Mouse (Mus musculus) forebrain, embryonic 12.5 days (tissue): ENCODE results near the gene Chuk. TPM values are rescaled to one million over a fixed set of nuclear protein-coding genes. Genes with fewer than 3 reads are reported as not detected.

Experiments
- ATAC-seq: fragments of 200-750 bp; cut with Nextera tagmentation; 2 replicates; pipeline ENCODE4 v1.8.0; 2017; ENCODE audit warnings: moderate TSS enrichment; ENCODE audit not compliant: low FRiP score
- H3K27ac ChIP-seq: fragments of 300-500 bp; sonication (generic); 2 replicates; pipeline ENCODE4 v1.5.1; 2016; ENCODE audit warnings: mild to moderate bottlenecking
- H3K27me3 ChIP-seq: fragments of 300-500 bp; sonication (generic); 2 replicates; pipeline ENCODE4 v1.6.1; 2016; ENCODE audit warnings: mild to moderate bottlenecking
- H3K36me3 ChIP-seq: fragments of 300-500 bp; sonication (generic); replicated peaks from 2 replicates; pipeline ENCODE4 v1.6.1; 2016; ENCODE audit warnings: mild to moderate bottlenecking
- H3K4me1 ChIP-seq: fragments of 300-500 bp; sonication (generic); 2 replicates; pipeline ENCODE4 v1.6.1; 2016
- H3K4me2 ChIP-seq: fragments of 300-500 bp; sonication (generic); 2 replicates; pipeline ENCODE4 v1.6.1; 2016; ENCODE audit warnings: mild to moderate bottlenecking, moderate library complexity
- H3K4me3 ChIP-seq: fragments of 300-500 bp; sonication (generic); replicated peaks from 2 replicates; pipeline ENCODE4 v1.5.1; 2016; ENCODE audit warnings: mild to moderate bottlenecking
- H3K9ac ChIP-seq: fragments of 300-500 bp; sonication (generic); 2 replicates; pipeline ENCODE4 v1.6.1; 2016; ENCODE audit warnings: mild to moderate bottlenecking
- H3K9me3 ChIP-seq: fragments of 300-500 bp; sonication (generic); 2 replicates; pipeline ENCODE4 v1.6.1; 2016
- WGBS: fragments of 180-500 bp; shearing (Covaris S2); methylation state at CpG from one replicate; pipeline ENCODE4 v1.1.7; 2016; 5-methylcytosine and 5-hydroxymethylcytosine counted together
- polyA plus RNA-seq: library from polyadenylated mRNA; unstranded; fragments of >200 nt; fragmentation: Nextera tagmentation; extraction: Ambion mirVana; gene quantifications from 2 replicates; pipeline ENCODE4 v1.2.1, GENCODE M21; 2016

Gene Chuk
- polyA plus RNA-seq = 65.1 and 70.9 TPM in 2 replicates

DNA sequence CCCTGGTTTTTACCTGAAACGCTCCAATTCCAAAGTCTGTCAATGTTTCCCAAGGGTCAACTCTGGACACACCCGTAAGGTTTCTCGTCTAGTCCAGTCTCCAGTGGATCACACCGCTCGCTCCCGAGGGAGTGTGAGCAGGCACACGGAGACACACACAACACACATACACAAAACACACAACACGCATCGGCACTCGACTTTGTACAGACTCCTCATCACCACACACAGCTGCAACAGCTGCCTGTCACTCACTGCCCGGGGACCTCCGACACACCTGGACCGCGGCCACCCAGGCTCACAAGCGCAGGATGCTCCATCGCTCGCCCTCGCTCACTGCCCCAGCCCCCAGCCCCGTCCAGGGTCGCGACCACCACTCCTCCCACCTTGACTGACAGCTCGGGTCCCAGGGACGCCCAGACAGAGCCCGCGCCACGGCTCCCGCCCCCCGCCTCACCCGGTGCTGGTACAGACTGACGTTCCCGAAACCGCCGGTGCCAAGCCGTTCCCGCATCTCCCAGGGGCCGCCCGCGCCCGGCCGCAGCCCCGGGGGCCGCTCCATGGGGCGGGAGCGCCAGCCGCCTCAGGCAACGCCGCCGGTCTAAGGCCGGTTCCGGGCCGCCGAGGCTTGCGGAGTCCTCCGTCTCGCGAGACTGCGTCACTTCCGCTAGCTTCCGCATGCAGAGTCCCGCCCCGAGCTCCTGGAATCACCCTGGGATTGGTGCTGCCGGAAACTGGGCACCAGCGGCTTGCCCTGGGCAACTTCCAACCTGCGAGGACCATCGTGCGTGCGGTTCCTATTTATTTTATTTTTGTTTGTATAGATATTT lies at the start of gene Chuk:
Gene Chuk (minus strand): TSS at position 650 of the 830 bp plus-strand sequence.
- H3K36me3 ChIP-seq = peaks cover 28% of the 10 kb centered on the region
- peak within 1 kb of the TSS; percentile 86 for H3K4me2 ChIP-seq
- peak within 1 kb of the TSS; percentile 97 for H3K9ac ChIP-seq
- H3K9me3 ChIP-seq = no peaks in the 10 kb centered on the region
- WGBS = under 1% methylated on average over 66 of the region's 67 CpGs
- H3K4me3 ChIP-seq = peak within 1 kb of the TSS; percentile 71
- H3K27me3 ChIP-seq = no peaks in the 10 kb centered on the region
- peak within 1 kb of the TSS; percentile 54; the same call in 1 of the 2 replicates for H3K27ac ChIP-seq
- H3K4me1 ChIP-seq = peaks cover 23% of the 10 kb centered on the region
- ATAC-seq = peak; percentile 99

DNA sequence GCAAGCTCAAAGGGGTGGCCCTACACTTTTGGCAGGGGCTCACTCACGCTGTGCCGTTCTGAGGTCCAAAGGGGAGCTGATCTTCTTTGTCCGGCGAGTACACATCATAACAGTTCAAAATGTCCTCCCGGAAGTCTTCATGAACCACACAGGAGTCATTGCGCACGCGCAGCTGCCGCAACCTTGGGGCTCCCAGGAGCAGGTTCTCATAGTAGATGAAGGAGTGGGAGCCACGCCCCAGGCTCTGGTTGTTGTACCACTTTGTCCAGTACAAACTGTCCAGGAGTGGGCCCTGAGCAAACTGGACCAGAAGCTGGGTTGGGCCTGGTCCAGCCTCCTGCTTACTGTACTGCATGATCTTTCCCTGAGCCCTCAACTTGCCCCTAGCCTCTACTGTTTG lies 49.7 kb upstream of the Chuk start:
- 88% methylated on average over 10 of the region's 10 CpGs for WGBS
- H3K27me3 ChIP-seq = peaks cover 29% of the 10 kb centered on the region
- H3K27ac ChIP-seq = no peak overlapping the region
- no peak for ATAC-seq
- no peaks in the 10 kb centered on the region for H3K4me1 ChIP-seq
- H3K9ac ChIP-seq = no peak overlapping the region
- H3K9me3 ChIP-seq = no peaks in the 10 kb centered on the region
- H3K36me3 ChIP-seq = no peaks in the 10 kb centered on the region
- H3K4me3 ChIP-seq = no peak overlapping the region
- no peak overlapping the region for H3K4me2 ChIP-seq

DNA sequence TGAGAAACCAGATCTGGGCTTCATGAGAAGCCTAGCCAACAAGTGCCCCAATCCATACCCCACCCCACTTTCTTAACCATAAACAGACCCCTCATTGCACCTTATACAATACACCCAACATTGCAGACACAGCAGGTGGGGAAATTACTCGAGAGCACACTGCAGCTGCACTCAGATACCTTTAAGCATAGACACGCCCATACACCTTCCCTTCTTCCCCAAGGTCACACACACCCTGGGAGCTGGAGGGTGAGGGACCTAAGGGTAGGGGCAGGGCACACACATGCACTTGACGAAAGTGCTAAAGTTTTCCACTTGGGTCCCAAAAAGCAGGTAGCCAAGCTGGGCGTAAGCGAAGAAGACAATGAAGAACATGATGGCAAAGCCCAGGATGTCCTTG lies 46.5 kb upstream of the Chuk start:
- WGBS = 87% methylated on average over 5 of the region's 5 CpGs
- Histone ChIP-seq H3K4me3 (no peak overlapping the region), H3K36me3 (no peaks in the 10 kb centered on the region), H3K27me3 (peaks cover 44% of the 10 kb centered on the region), H3K4me2 (no peak overlapping the region), H3K4me1 (no peaks in the 10 kb centered on the region), H3K9me3 (no peaks in the 10 kb centered on the region), H3K27ac (no peak overlapping the region), H3K9ac (no peak overlapping the region)
- no peak for ATAC-seq

DNA sequence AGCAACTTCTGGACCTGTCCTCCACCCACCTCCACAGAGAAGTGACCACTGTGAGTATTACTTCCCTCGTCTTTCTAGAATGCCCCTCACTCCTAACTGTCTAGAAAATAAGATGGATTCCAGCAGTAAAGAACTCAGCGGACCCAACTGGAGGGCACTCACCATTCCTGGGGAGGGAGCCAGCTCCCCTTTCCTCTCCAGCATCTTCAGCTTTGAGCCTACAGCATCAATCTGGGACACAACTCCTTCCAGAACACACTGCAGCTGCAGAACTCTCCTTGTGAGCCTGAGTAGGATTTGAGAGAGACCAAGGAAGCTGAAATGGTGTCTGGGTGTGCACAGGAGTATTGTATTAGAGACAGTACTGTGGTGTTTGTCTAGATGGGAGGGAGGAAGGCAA lies 41.7 kb upstream of the Chuk start:
- H3K36me3 ChIP-seq = peaks cover 7% of the 10 kb centered on the region
- H3K4me2 ChIP-seq = no peak overlapping the region
- ATAC-seq = no peak
- no peak overlapping the region for H3K4me3 ChIP-seq
- H3K9me3 ChIP-seq = no peaks in the 10 kb centered on the region
- peaks cover 12% of the 10 kb centered on the region for H3K4me1 ChIP-seq
- peaks cover 28% of the 10 kb centered on the region for H3K27me3 ChIP-seq
- WGBS = 61% methylated on average over 2 of the region's 2 CpGs
- H3K9ac ChIP-seq = no peak overlapping the region
- no peak overlapping the region for H3K27ac ChIP-seq

DNA sequence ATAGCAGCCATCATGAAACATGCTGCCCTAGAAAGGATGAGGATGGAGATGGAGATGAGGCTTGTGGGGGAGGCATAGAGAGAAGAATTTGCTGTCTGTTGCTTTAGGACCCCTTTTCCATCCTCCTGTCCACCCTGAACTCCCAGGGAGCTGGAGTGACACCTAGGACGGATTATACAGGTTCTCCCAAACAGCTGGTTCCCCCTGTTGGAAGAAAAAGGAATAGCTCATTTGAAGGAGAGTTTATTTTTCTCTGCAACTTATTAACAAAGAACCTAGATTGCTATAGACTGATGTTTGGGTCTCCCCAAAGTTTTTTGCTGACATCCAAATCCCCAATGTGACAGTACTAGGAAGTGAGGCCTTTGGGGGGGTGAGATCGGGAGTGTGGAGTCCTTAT lies 41.1 kb upstream of the Chuk start:
- H3K27ac ChIP-seq = no peak overlapping the region
- peaks cover 26% of the 10 kb centered on the region for H3K27me3 ChIP-seq
- WGBS = 34% methylated on average over 2 of the region's 2 CpGs
- peaks cover 12% of the 10 kb centered on the region for H3K4me1 ChIP-seq
- H3K4me3 ChIP-seq = no peak overlapping the region
- H3K9ac ChIP-seq = no peak overlapping the region
- H3K4me2 ChIP-seq = no peak overlapping the region
- ATAC-seq = no peak
- peaks cover 12% of the 10 kb centered on the region for H3K36me3 ChIP-seq
- H3K9me3 ChIP-seq = no peaks in the 10 kb centered on the region

DNA sequence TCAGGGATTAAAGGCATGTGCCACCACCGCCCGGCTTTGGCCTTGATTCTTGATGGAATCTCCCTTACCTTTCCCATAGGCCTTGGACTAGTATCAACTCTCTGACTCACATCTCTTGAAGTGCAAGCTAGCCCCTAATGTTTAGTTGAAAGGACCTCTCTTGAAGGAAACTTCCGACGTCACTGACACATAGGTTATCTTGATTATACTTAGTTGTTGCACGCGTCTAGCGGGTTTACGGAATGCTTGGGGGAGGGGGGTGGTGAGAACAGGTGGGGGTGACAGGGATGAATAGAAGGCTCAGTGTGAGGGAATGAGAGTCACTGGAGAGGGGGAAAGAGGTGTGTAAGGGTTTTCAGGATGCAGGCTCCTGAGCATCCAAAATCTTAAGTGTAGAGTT lies 39.7 kb upstream of the Chuk start:
- Histone ChIP-seq H3K4me2 (no peak overlapping the region), H3K9ac (no peak overlapping the region), H3K4me3 (no peak overlapping the region), H3K4me1 (peaks cover 12% of the 10 kb centered on the region), H3K27ac (no peak overlapping the region), H3K9me3 (no peaks in the 10 kb centered on the region), H3K27me3 (peaks cover 22% of the 10 kb centered on the region), H3K36me3 (peaks cover 24% of the 10 kb centered on the region)
- 94% methylated on average over 8 of the region's 8 CpGs for WGBS
- ATAC-seq = no peak

DNA sequence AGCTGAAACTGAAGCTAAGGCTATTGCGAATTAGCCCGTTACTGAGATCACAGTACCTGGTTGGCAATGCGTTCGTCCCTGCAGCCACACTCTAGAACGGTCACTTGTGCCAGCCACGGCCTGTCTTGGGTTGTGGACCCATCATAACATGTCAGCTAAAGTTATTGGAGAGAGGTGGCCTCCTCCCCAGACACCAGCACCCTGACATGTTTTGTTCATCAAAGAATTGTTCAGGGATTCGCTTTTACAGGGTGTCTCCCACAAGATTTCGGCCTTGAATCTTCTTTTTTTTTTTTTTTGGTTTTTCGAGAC lies 39.2 kb upstream of the Chuk start:
- H3K9me3 ChIP-seq = no peaks in the 10 kb centered on the region
- H3K4me1 ChIP-seq = peaks cover 12% of the 10 kb centered on the region
- no peak overlapping the region for H3K9ac ChIP-seq
- no peak overlapping the region for H3K27ac ChIP-seq
- H3K36me3 ChIP-seq = peaks cover 28% of the 10 kb centered on the region
- 66% methylated on average over 9 of the region's 9 CpGs for WGBS
- ATAC-seq = no peak
- peak overlapping the region; percentile 84 for H3K4me2 ChIP-seq
- H3K27me3 ChIP-seq = peaks cover 22% of the 10 kb centered on the region
- H3K4me3 ChIP-seq = peak overlapping the region; percentile 76

DNA sequence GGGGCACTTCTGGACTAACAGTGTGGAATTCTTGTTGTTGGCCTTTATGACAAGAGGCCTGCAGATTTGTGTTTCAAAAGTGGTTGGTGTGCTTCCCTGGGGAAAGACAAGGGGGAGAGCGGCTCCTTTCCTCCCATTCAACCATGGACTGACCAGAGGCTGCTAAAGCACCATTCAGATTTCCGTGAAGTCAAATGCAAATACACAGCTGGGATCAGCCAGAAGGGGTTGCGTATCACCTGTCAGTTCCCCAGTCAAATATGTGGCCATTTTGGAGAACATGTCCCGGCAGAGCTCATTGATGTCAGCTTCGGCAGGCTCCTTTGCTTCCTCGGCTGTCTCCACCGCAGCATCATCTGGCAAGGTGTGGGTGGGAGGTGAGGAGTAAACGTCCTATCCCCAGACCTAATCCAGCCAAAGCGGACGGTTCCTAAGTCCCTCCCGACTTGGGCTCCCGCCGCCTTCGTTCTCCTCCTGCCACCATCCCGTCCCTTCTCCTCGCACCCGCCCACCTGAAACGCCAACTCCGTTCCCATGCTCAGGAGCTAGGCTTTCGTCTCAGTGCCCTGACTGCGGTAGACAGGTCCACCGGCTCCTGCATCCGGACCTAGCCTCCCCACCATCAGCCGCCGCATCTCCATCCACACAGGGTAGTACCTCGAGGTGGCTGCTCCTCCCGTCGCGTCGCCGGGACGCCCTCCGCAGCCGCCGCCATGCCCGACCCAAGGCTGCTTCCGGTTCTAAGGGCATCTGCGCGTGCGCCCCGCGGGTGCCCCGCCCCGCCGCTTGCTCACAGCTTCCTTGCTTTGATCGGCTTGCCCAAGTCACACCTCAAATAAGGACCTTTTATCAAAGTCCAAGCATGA lies 38.7 kb upstream of the Chuk start, which contains the start of gene Bloc1s2:
Gene Bloc1s2 (minus strand): TSS at position 745 of the 866 bp plus-strand sequence.
- Histone ChIP-seq H3K9ac (peak within 1 kb of the TSS; percentile 80), H3K27ac (peak within 1 kb of the TSS; percentile 59; the same call in 1 of the 2 replicates), H3K4me1 (peaks cover 12% of the 10 kb centered on the region), H3K4me3 (peak within 1 kb of the TSS; percentile 76), H3K36me3 (peaks cover 34% of the 10 kb centered on the region), H3K4me2 (peak within 1 kb of the TSS; percentile 84), H3K9me3 (no peaks in the 10 kb centered on the region), H3K27me3 (peaks cover 18% of the 10 kb centered on the region; the same call in 1 of the 2 replicates)
- 3% methylated on average over 46 of the region's 46 CpGs for WGBS
- ATAC-seq = peak; percentile 83

DNA sequence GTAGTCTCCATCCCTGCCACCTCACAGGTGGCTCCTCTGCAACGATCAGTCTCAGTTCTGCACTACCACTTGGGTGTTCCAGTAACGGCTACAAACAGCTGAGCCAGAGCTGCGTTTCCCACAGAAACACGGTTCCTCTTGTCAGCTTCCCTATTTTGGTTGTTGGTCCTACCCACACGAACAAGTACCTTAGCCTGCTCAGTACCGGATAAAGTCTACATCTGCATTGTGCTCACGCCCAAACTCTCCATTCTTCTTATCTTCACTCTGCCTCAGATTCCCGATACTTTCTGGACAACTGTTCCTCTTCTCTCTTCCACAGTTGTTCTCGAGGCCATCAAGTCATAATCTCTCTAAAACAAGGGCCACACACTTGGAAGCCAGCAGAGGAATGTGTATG lies 37.1 kb upstream of the Chuk start:
- no peak for ATAC-seq
- Histone ChIP-seq H3K4me3 (no peak overlapping the region), H3K4me1 (peaks cover 12% of the 10 kb centered on the region), H3K4me2 (no peak overlapping the region), H3K27me3 (peaks cover 11% of the 10 kb centered on the region; the same call in 1 of the 2 replicates), H3K36me3 (peaks cover 45% of the 10 kb centered on the region), H3K9me3 (no peaks in the 10 kb centered on the region), H3K27ac (no peak overlapping the region), H3K9ac (no peak overlapping the region)
- 93% methylated on average over 9 of the region's 9 CpGs for WGBS

DNA sequence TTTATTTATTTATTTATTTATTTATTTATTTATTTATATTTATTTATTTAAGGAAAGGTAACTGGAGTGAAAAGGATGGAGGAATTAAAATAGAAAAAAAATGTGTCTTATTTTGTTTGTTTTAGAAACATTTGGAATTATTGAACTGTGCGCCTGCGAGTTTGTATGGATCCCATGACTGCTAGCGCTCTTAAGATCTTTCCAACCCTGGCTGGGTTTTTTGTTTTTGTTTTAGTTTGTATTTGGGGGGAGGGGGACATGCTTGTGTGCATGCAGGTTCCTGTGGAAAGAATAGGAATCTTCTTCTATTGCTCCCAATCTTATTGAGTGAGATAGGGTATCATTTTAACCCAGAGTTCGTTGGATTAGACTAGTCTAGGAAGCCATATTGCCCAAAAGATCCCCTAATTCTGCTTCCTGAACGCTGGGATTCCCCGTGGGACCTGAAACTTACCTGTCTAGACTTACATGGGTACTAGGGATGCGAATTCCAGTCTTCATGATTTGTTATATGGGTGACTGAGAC lies 28.7 kb upstream of the Chuk start:
- peak overlapping the region; percentile 57 for H3K4me2 ChIP-seq
- ATAC-seq = peak; percentile 31; the same call in 1 of the 2 replicates
- H3K4me3 ChIP-seq = peak overlapping the region; percentile 77
- H3K9ac ChIP-seq = peak overlapping the region; percentile 40; the same call in 1 of the 2 replicates
- no peaks in the 10 kb centered on the region for H3K27me3 ChIP-seq
- peaks cover 37% of the 10 kb centered on the region for H3K36me3 ChIP-seq
- peaks cover 9% of the 10 kb centered on the region for H3K4me1 ChIP-seq
- 29% methylated on average over 7 of the region's 7 CpGs for WGBS
- peak overlapping the region; percentile 25; the same call in 1 of the 2 replicates for H3K27ac ChIP-seq
- no peaks in the 10 kb centered on the region for H3K9me3 ChIP-seq

DNA sequence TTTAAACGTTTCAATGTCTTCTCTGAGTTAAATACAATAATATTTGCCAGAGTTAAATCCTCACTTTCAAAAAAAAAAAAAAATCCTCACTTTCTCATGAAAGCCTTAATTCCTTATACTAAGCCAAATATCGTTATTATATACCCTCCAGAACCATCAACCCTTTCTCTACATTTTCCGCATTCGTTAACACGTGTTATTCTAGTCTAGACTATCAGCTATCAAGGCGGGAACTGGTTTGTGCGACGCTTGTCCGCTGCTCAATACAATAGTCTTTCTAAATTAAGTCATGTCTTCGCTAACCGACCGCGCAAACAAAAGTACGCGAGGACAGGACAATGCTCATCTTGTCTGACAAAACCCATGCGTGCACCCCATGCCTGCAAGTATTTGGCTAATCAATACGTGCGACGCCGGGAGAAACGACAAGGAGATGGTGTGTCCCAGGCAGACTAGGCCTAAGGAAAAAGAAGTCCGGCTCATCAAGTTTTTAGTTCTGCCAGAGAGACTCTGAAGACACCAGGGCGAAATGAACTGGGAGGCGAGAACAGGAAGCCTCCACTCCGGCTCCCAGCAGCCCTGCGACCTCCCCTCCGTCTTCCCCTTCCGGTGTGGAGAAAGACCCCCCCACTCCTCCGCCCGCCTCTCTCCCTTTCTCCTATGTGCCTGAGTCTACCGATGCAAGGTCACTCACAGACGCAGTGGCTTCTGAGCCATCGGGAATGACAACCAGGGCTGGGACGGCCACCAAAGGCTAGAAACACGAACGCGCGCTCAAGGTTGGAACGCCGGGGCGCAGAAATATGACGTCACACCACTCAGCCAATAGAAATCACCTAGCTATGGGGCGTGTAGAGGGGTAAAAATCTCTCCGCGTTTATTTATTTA lies 28.0 kb upstream of the Chuk start, which contains the start of gene Cwf19l1:
Gene Cwf19l1 (minus strand): TSS at position 805 of the 888 bp plus-strand sequence.
- ATAC-seq = peak; percentile 93
- WGBS = under 1% methylated on average over 45 of the region's 45 CpGs

More for the DNA sequence above, 28.0 kb upstream of the Chuk start, which contains the start of gene Cwf19l1:
- H3K36me3 ChIP-seq = peaks cover 40% of the 10 kb centered on the region
- H3K9me3 ChIP-seq = no peaks in the 10 kb centered on the region
- peak within 1 kb of the TSS; percentile 71 for H3K9ac ChIP-seq
- peak within 1 kb of the TSS; percentile 77 for H3K4me3 ChIP-seq
- peak within 1 kb of the TSS; percentile 75 for H3K4me2 ChIP-seq
- no peaks in the 10 kb centered on the region for H3K27me3 ChIP-seq
- H3K4me1 ChIP-seq = peaks cover 9% of the 10 kb centered on the region
- peak within 1 kb of the TSS; percentile 95 for H3K27ac ChIP-seq
